Mouse (Mus musculus): ENCODE results near the gene Fgr. TPM values are rescaled to one million over a fixed set of nuclear protein-coding genes. Genes with fewer than 3 reads are reported as not detected.

The Fgr gene
- total RNA-seq, 4 experiments from 2014 or later: 0.19 to 3.9 (median 3.4) TPM; not detected in 1

- DNase-seq (ENCODE audit: low spot score in 2 of 2): no peak
Observed at GRCm38 (mm10) chr4:133035446-133035845, 61.6 kb downstream of the Fgr start.

DNA sequence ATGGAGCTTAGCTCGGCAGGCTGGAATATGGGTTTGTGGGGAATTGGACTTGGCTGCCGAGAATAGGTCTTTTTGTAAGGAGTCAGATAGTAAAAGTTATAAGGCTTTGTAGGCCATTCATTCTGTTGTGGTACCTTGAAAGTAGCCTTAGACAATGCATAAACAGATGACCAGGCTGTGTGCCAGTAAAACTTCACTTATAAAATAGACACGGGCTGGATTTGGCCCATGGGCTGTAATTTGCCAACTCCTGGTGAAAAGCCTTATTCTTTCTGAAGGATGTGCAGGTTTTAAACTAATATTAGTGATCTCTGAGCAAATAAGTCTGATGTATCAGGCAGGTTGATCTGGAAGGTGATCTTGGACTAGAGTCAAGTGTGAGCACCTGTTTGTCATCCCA is 62.1 kb downstream of the Fgr start:
- no peak for DNase-seq (ENCODE audit: low spot score in 2 of 2)

DNA sequence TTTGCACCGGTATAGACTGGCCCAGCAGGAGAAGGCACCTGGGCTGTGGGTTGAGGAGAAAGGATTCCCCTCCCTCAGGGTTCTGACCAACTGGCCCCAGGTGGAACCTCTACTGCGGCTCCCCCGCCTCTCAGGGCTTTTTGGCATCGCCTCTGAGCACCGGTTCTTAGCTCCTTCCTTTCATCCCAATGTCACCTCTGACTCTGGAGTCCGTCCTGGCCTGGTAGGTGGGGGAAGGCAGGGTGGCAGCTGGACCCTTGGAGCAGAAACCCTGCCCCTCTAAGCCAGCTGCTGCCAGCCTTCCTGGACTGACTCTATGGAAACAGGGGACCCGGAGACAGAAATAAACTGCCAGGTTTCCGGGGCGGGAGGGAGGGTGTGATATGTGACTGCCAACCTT is 63.4 kb downstream of the Fgr start:
- no peak for DNase-seq (ENCODE audit: low spot score in 2 of 2)

GRCm38 (mm10) chr4:133037798-133038197 is 63.9 kb downstream of the Fgr start:
- no peak for DNase-seq (ENCODE audit: low spot score in 2 of 2)

- no peak for DNase-seq (ENCODE audit: low spot score in 2 of 2)
Observed at GRCm38 (mm10) chr4:133038521-133039115, 64.7 kb downstream of the Fgr start.

DNA sequence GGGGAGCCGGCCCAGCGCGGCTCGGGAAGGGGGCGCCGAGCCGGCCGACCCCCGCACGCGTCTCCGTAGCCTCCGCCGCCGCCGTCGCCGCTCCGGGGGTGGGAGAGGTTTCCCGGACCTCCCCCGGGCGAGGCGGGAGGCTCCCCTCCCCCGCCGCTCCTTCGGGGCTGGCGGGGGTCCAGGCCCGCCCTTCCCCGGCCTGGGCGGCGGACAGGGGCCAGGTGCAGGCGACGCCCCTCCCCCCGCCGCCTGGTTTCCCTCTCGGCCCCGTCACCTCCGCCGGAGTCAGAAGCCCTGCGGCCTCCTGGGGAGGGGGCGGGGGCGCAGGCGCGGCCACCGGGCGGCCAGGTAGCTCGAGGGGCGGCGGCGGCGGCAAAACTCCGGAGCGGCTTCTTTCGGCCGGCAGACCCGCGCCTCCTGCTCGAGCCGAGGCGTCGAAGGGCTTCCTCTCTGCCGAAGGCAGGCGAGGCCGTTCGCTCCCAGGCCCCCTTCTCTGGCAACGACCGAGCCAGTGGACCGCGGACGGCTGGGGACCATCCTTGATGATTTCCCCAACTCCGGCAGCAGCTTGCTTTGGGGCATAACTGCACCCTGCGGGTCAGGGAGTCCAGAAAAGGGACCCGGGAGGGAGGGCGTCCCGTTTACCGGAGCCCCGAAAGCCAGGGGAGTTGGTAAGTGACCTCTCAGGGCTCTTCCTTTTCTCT is 65.4 kb downstream of the Fgr start:
- no peak for DNase-seq (ENCODE audit: low spot score in 2 of 2)

DNA sequence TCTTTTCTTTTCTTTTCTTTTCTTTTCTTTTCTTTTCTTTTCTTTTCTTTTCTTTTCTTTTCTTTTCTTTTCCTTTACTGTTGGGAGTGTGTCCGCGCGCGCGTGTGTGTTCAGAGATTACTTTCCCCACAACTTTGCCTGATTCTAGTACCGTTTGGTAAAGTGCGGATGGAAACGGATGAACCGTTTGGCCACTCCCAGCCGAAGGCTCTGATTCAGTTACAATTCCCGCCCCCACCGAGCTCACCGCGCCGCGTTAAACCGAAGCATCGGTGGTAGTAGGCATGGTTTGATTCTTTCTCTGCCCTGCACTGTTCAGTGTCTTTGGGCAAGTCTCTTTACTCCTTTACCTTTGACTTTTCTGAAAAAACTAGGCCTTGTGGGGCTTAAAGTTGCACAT is 65.9 kb downstream of the Fgr start:
- DNase-seq (ENCODE audit: low spot score in 2 of 2): no peak

DNA sequence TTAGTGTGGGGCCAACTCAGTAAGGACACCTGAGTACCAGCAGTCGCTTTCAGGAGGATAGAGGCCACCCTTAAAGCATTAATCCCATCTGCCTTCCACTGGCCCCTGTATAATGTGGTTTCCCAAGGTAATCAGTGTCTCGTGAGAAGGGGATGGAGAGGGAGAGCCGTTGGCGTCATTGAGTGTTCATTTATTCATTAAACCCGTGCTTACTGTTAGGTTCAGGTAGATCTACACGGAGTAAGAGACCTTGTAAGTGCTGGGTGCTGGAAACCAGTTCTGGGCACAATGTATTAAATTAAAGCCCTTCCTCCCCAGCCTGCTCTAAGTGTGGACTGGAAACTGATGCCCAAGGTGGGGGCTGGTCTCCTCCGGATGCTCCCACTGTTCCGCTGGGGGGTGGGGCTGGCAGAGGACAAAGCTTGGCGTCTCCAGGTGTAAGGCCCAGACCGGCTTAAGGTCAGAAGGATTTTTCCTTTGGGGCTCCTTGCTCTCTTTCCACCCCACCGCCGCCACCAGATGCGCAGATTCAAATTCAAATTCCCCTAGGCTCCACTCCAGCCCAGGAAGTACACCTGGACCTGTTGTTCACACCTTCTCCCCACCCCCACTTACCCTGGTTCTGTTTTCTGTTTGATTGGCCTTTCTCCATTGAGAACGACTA is 66.5 kb downstream of the Fgr start:
- no peak for DNase-seq (ENCODE audit: low spot score in 2 of 2)

GRCm38 (mm10) chr4:133042244-133042643 is 68.3 kb downstream of the Fgr start:
- no peak for DNase-seq (ENCODE audit: low spot score in 2 of 2)

DNA sequence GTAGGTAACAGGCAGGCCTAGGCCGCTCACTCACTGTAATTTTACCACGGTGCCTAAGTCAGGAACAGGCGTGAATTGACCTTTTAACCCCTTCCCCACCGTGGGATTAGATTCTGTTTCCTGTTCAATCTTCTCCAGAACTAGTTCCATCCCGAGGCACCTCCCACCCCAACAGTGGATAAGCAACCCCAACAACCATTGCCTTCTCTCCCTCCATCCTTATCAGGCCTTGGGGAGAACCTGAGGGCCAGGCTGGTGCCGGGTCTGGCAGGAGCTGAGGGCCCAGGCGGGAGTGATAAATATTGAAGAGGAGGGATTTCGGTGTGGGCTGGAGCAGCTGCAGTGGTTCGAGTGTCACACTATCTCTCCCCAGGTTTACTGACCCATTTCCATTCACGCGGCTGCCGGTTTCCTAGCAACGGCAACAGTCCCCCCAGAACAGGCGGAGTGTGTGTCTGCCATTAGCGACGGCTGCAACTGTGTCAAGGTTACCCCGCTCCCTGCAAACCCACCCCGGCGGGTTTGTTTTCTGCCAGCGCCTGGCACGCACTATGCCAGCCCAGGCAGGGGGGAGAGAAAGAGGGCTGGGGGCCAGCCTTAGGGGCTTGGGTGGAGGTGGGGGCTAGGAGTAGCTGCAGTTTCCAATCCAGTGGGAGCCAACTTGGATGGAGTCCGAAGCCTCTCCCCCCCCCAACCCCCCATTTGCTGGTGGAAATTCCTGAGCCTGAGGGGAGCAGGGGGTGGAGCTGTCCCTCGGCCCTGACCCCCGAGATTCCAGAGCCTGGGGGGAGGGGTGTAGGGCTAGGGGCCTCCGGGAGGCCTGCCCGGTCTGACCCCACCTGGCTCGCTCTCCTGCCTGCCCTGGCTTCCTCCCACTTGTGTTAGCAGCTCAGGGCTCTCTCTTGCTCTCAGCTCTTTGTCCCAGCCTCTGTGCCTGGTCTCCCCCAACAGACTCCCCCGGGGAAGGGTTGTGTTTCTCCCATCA is 69.0 kb downstream of the Fgr start:
- peak in 1 of 2 experiments; percentile 67 for DNase-seq (ENCODE audit: low spot score in 2 of 2)

DNA sequence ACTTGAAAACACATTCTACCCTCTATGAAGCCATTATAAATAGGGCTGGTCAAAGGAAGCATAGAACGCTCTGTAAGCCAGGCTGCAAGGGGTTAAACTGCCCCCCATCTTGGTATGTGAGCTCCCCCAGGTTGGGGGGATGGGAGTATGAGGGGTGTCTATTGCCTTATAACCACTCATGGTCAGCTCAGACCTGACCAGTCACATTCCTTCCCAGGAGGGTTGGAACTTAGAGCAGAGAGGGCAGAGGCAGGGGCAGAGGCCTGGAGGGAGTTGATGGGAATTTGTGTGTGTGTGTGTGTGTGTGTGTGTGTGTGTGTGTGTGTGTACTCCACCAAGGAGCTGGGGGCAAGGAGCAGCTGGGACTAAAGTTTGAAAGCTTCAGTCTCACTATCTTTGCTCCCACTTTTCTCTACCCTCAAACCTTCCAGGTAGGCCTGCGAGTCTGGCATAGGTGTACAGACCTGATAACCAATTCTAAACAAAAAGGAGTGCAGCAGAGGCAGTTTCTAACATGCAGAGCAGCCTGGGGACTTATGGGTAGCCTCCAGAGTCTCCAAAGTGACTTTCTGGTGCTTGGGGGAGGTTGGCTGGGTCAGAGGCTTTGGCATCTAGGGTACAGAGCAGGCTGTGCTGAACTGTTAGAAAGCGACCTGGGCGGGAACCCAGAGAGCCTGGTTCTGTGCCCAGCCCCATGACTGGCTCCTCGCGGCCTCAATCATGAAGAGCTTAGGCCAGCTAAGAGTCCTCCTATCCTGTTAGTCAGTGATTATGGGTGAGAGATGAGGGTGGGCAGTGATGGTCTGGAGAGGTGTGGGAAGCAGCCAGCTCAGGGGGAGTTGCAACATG is 70.1 kb downstream of the Fgr start:
- no peak for DNase-seq (ENCODE audit: low spot score in 2 of 2)

GRCm38 (mm10) chr4:133044647-133045094 is 70.8 kb downstream of the Fgr start:
- DNase-seq (ENCODE audit: low spot score in 2 of 2): no peak

DNA sequence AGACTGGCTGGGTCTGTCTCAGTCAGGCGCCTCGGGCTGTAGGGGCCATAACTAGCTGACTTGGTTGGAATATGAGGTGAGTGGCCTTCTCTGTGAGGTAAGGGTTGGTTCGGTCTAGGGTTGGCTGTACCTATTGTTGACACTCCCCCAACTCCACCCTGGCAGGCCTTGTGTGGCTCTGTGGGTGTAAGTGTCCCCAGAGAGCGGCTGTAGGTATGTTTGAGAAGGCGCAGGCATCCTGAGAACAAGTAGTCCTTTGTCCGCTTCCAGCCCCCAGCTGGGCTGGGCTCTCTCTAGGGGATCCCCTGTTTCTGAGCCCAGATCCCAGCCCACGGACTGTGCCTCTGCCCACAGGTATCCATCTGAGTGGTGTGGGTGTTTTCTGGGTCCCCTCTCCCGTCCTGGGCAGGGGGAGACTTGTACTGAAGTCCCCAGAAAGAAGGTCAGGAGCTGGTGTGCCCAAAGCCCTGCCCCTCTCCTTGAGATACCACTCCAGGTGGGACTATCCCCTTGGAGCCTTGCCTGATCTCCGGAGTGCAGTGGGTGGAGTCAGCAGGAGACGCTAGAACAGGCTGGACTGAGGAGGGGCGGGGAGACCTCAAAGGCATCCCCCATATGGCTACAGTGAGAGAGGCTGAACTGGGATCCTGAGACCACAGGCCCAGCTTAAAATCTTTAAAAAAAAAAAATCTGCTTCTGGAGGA is 72.0 kb downstream of the Fgr start:
- DNase-seq (ENCODE audit: low spot score in 2 of 2): no peak

GRCm38 (mm10) chr4:133046691-133047352 is 72.9 kb downstream of the Fgr start:
- no peak for DNase-seq (ENCODE audit: low spot score in 2 of 2)

- no peak for DNase-seq (ENCODE audit: low spot score in 2 of 2)
Observed at GRCm38 (mm10) chr4:133047353-133048105, 73.6 kb downstream of the Fgr start.

DNA sequence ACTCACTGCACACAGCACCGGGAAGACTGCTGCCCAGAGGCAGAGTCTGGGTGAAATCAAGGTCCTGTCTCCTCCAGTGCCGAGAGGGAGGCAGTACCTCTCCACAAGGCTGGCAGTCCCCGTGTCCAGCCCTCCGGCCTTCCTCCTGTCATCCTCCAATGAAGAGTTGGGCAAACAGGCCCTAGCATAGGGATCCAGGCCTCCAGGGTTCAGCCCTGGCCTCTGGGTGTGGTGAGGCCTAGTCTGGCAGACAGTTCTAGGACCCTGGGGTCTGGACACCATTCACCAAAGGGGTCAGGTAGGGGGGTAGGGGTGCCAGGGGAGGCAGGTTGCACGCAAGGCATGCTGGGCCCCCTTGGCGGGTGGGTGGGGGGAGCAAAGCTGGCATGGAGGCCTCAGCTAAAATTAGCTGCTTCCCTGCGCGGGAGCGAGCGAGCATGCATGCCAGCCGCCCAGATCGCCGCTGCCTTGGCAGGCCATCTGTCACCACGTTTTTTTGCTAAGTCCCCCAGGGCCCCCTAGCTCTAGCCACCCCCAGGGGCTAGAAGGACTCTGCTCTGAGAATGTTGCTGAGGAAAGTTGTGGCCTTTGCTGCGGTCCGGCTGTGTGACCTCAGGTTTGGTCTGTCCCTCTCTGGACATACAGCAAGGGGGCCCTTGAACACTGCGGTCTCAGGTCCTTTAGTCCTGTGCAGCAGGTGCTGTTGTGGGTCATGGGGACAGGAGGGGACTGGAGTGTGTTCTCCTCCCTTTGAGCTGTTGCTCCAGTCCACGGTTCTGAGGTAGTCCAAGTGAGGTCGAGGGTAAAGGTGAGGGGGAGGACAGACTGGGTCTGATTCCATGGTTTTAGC is 75.4 kb downstream of the Fgr start:
- peak in 1 of 2 experiments; percentile 49 for DNase-seq (ENCODE audit: low spot score in 2 of 2)

- no peak for DNase-seq (ENCODE audit: low spot score in 2 of 2)
Observed at GRCm38 (mm10) chr4:133050196-133050836, 76.4 kb downstream of the Fgr start.

Data from layer of hippocampus, adult 8-10 months (tissue).